Mouse (Mus musculus): ENCODE results near the gene Allc. TPM values are rescaled to one million over a fixed set of nuclear protein-coding genes. Genes with fewer than 3 reads are reported as not detected.
A peak's percentile ranks its signal among the peaks of the same experiment; 100 is the strongest.

Allc gene
- not detected in 2 replicates for polyA plus RNA-seq (2015; fragmentation: Nextera tagmentation; extraction: Ambion mirVana)

DNA sequence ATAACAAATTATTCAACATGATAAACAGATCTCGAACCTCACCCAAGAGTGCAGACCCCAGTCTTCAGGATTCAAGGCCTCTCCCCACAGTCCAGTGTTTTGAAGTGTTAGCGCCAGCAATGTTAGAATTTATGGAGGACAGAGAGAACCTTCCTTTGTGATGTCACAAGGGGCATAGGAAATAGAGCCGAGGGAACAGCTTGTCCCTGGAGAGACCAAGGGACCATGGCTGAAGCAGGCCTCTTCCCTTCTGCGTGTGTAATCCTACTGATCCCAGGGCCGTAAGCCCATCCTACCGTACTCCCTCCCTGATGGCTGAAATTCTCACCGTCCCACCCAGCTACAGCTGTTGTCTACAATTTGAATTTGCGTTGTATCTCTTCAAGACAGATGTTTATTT is at the start of gene Allc:
Gene Allc, minus strand, starts transcription at position 101 of the 400 bp plus-strand sequence.
- Histone ChIP-seq H3K4me2 (replicated peaks) (no peak within 1 kb of the TSS), H3K27me3 (replicated peaks) (no peaks in the 10 kb centered on the region), H3K4me3 (replicated peaks) (no peak within 1 kb of the TSS), H3K9ac (no peak within 1 kb of the TSS), H3K36me3 (no peaks in the 10 kb centered on the region), H3K9me3 (no peaks in the 10 kb centered on the region), H3K27ac (no peak within 1 kb of the TSS), H3K4me1 (replicated peaks) (no peaks in the 10 kb centered on the region)
- no peak for ATAC-seq
- 69% methylated on average over 8 of the region's 8 CpGs for WGBS

DNA sequence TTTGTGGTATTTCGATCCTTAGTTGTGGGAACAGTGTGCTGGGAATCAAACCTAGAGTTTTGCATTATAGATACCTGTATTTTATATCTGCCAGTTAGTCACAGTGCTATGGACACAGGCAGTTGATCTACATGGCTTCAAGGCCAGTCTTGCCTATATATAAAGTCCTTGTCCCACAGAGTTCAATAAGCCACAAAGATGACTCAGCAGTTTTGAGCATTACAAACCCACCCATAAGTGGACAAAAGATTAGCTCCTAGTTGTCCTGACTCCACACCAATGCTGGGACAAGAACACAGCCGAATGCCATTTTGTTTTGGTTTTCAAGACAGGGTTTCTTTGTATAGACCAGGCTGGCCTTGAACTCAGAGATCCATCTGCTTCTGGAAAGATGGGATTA is 46.1 kb upstream of the Allc start:
- Histone ChIP-seq H3K9me3 (no peaks in the 10 kb centered on the region), H3K27me3 (replicated peaks) (no peaks in the 10 kb centered on the region), H3K27ac (no peak overlapping the region), H3K36me3 (peaks cover 42% of the 10 kb centered on the region), H3K4me1 (replicated peaks) (peaks cover 9% of the 10 kb centered on the region), H3K9ac (no peak overlapping the region), H3K4me3 (replicated peaks) (no peak overlapping the region), H3K4me2 (replicated peaks) (no peak overlapping the region)
- WGBS: 93% methylated on average over 2 of the region's 2 CpGs
- ATAC-seq: no peak

DNA sequence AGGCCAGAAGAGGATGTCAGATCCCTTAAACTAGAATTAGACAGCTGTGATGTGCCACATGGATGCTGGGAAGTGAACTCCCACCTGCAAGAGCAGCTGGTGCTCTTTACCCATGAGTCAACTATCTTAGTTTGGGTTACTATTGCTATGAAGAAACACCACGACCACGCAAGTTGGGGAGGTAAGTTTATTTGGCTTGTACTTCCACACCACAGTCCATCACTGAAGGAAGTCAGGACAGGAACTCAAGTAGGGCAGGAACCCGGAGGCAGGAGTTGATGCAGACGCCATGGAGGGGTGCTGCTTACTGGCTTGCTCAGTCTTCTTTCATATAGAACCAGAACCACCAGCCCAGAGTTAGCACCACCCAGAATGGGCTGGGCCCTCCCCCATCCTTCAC is 44.8 kb upstream of the Allc start:
- Histone ChIP-seq H3K4me2 (replicated peaks) (no peak overlapping the region), H3K36me3 (peaks cover 28% of the 10 kb centered on the region), H3K27ac (no peak overlapping the region), H3K27me3 (replicated peaks) (no peaks in the 10 kb centered on the region), H3K9ac (no peak overlapping the region), H3K4me3 (replicated peaks) (no peak overlapping the region), H3K9me3 (no peaks in the 10 kb centered on the region), H3K4me1 (replicated peaks) (peaks cover 7% of the 10 kb centered on the region)
- no peak for ATAC-seq
- WGBS: 55% methylated on average over 4 of the region's 4 CpGs

DNA sequence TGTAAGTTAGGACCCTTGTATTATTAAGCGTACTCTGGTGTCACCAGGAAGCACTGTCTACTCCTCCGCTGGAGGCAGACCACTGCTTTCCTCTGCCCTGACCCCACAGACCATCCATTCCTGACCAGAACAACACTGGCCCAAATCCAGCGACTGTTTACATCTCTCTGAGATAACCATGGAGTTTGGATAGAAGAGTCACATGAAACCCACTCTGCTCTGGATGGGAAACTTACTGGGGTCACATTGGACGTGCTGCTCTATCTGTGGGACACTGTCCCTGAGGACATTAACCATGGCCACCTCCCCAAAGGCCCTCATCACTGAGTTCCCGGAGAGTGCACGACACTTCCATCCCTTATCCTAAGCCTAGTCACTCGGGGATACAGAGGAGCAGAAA is 43.1 kb upstream of the Allc start:
- H3K4me1 ChIP-seq (replicated peaks): peaks cover 15% of the 10 kb centered on the region
- no peak overlapping the region for H3K9ac ChIP-seq
- H3K36me3 ChIP-seq: peaks cover 13% of the 10 kb centered on the region
- H3K27me3 ChIP-seq (replicated peaks): no peaks in the 10 kb centered on the region
- no peak for ATAC-seq
- H3K9me3 ChIP-seq: no peaks in the 10 kb centered on the region
- WGBS: 73% methylated on average over 7 of the region's 7 CpGs
- H3K4me3 ChIP-seq (replicated peaks): no peak overlapping the region
- no peak overlapping the region for H3K4me2 ChIP-seq (replicated peaks)
- no peak overlapping the region for H3K27ac ChIP-seq

DNA sequence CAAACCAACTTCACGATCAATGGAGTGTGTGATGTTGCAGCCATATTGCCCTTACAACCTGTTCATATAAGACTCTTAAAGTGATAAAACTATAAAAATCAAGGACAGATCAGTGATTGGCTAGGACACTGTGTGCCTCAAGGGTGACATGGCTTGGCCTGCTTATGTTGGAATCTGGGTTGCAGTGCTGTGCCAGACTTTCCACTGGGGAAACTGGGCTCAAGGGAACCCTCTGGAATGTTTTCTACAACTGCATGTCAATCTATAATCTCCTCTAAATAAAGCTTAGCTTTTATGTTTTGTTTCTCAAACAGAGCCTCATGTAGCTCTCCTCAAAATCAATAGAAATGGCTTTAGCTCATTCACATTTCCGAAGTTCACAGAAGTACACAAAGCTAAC is 41.9 kb upstream of the Allc start:
- no peak overlapping the region for H3K9ac ChIP-seq
- H3K36me3 ChIP-seq: peaks cover 2% of the 10 kb centered on the region
- no peak overlapping the region for H3K27ac ChIP-seq
- no peaks in the 10 kb centered on the region for H3K9me3 ChIP-seq
- no peak for ATAC-seq
- no peaks in the 10 kb centered on the region for H3K27me3 ChIP-seq (replicated peaks)
- no peak overlapping the region for H3K4me3 ChIP-seq (replicated peaks)
- WGBS: 80% methylated on average over 2 of the region's 2 CpGs
- no peak overlapping the region for H3K4me2 ChIP-seq (replicated peaks)
- peaks cover 15% of the 10 kb centered on the region for H3K4me1 ChIP-seq (replicated peaks)

DNA sequence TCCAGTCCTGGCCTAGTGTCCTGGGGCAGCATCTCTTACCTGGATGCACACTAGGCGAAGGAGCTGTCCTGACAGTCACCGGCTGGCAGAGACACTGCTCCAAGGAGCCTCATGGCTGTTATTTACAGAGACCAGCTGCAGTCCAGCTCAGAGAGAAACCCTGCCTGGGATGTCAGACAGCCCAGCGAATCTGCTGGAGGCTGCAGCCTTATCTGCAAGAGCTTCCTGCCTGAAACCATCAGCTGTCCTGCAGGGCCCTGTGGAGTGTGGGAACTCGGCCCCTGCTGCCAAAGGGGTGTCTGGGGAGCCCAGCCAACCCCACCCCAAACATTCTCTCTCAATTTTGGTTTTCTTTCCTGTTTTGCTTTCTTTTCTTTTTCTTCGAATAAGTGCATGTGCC is 40.9 kb upstream of the Allc start, which contains the start of gene Colec11:
Gene Colec11, minus strand, starts transcription at position 183 of the 400 bp plus-strand sequence.
- Histone ChIP-seq H3K36me3 (no peaks in the 10 kb centered on the region), H3K27me3 (replicated peaks) (no peaks in the 10 kb centered on the region), H3K4me1 (replicated peaks) (peaks cover 15% of the 10 kb centered on the region), H3K4me3 (replicated peaks) (no peak within 1 kb of the TSS), H3K27ac (0 out of 2 replicates have a peak within 1 kb of the TSS, but pooled peaks have one; percentile 9), H3K4me2 (replicated peaks) (no peak within 1 kb of the TSS), H3K9me3 (no peaks in the 10 kb centered on the region), H3K9ac (no peak within 1 kb of the TSS)
- no peak for ATAC-seq
- 29% methylated on average over 5 of the region's 5 CpGs for WGBS

DNA sequence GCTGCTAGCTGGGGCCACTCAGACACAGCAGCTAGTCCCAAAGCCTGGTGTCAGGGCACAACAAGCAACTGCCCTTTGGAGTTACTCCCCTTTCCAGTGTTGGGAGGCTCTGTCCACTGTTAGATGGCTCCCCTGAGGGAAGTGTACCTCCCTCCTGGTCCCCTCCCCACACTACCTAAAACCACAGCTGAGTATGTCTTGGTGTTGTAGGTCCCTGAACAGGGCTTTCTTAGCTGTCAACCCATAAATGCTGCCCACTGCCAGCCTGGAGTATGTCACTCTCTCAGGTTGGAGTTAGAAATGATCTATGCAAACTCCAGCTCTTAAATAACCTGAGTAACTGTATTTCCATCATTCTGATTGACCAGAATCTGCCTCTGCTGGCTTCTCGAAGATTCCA is 40.3 kb upstream of the Allc start:
- H3K4me3 ChIP-seq (replicated peaks): no peak overlapping the region
- H3K4me2 ChIP-seq (replicated peaks): no peak overlapping the region
- H3K36me3 ChIP-seq: no peaks in the 10 kb centered on the region
- H3K9me3 ChIP-seq: no peaks in the 10 kb centered on the region
- H3K27ac ChIP-seq: no peak overlapping the region
- no peak overlapping the region for H3K9ac ChIP-seq
- ATAC-seq: no peak
- no peaks in the 10 kb centered on the region for H3K27me3 ChIP-seq (replicated peaks)
- 53% methylated on average over 1 of the region's 1 CpGs for WGBS
- H3K4me1 ChIP-seq (replicated peaks): peaks cover 15% of the 10 kb centered on the region

DNA sequence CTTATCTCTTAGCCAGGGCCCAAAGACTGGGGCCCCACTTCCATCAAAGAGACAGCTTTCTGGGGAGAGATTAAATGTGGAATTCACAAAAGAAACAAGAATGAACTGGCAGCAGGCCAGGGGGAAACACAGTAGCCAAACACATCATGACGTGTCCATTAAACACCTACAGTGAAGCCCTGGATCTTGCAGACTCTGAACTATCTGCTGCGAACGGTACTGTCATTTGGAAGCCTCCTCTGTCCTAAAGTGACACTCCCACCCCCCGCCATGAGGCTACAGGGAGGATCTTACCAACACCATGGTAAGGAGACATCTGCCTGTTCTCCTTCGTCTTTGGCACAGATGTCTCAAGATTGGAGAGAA is 39.8 kb upstream of the Allc start:
- peaks cover 15% of the 10 kb centered on the region for H3K4me1 ChIP-seq (replicated peaks)
- H3K4me3 ChIP-seq (replicated peaks): no peak overlapping the region
- no peak overlapping the region for H3K9ac ChIP-seq
- H3K27ac ChIP-seq: no peak overlapping the region
- 29% methylated on average over 5 of the region's 5 CpGs for WGBS
- H3K9me3 ChIP-seq: no peaks in the 10 kb centered on the region
- ATAC-seq: no peak
- H3K36me3 ChIP-seq: no peaks in the 10 kb centered on the region
- H3K27me3 ChIP-seq (replicated peaks): no peaks in the 10 kb centered on the region
- H3K4me2 ChIP-seq (replicated peaks): no peak overlapping the region

DNA sequence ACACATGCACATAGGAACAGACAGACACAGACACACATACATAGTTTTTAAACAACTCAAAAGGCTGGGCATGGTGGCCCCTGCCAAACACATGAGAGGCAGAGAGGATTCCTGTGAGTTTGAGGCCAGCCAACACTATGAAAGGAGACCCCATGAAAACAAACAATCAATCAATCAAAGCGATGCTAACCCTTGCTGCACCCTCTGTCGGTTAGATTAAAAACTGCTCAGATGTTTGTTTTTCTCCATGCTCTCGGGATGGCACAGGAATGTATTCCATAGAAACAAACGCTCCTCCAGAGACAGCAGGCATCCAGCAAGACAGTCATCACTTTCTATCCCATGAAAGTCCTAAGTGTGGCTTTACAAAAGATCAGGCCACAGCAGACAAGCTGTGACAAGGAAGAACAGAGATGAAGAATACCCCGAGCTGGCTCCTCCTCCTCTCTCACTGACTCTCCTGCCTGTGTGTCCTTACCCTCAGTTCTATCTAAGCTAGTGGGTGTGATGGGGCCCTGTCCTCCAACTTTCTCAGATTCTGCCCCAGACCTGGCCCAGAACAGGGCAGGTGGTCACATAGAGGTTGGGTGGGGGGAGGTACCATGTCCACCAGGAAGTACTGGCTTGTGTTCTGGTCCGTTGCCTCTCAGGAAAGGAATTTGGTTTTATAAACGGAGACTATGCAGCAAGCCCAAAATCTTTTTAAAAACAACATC is 39.3 kb upstream of the Allc start:
- no peak overlapping the region for H3K27ac ChIP-seq
- H3K27me3 ChIP-seq (replicated peaks): no peaks in the 10 kb centered on the region
- 9% methylated on average over 7 of the region's 7 CpGs for WGBS
- H3K4me1 ChIP-seq (replicated peaks): peaks cover 15% of the 10 kb centered on the region
- H3K9ac ChIP-seq: no peak overlapping the region
- no peaks in the 10 kb centered on the region for H3K9me3 ChIP-seq
- ATAC-seq: no peak
- no peak overlapping the region for H3K4me2 ChIP-seq (replicated peaks)
- H3K36me3 ChIP-seq: no peaks in the 10 kb centered on the region
- H3K4me3 ChIP-seq (replicated peaks): no peak overlapping the region

DNA sequence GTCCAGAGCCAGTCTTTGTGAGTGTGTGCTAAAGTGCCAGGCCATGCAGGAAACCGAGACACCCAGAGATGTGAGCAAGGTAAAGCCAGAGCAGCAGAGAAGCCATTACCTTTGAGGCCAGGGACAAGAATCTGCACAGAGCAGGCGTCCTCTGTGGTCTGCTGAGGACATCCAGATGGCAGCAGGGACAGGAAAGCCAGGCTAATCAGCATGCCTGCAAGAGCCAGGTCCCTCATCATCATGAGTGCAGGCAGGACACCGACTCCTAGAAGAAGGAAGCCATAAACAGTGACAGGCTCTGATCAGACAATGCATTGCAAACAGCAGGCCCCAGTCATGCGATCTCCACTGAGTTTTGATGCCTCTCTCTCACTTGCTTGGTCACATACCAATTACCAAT is 35.0 kb upstream of the Allc start:
- Histone ChIP-seq H3K4me1 (replicated peaks) (peaks cover 11% of the 10 kb centered on the region), H3K4me2 (replicated peaks) (no peak overlapping the region), H3K9me3 (no peaks in the 10 kb centered on the region), H3K36me3 (no peaks in the 10 kb centered on the region), H3K9ac (no peak overlapping the region), H3K27me3 (replicated peaks) (no peaks in the 10 kb centered on the region), H3K27ac (no peak overlapping the region), H3K4me3 (replicated peaks) (no peak overlapping the region)
- ATAC-seq: no peak
- 52% methylated on average over 4 of the region's 4 CpGs for WGBS

DNA sequence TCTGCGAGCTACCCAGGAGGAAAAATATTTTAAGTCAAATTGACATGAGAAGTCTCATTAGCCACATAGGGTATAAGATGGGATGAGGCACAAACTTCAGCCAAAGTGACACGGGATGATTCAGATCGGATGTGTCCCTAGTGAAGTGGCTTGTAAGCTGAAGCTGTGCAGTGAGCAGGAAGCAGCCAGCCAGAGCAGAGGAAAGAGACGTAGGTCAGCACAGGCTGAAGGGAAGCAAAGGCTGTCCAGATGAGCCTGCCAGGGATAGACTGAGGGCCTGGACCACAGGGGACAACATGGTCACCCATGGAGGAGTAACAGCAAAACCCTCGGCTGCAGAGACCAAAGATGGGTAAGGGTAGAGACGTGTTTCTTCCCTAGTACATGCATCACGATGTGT is 32.1 kb upstream of the Allc start:
- Histone ChIP-seq H3K4me1 (replicated peaks) (no peaks in the 10 kb centered on the region), H3K4me2 (replicated peaks) (no peak overlapping the region), H3K36me3 (no peaks in the 10 kb centered on the region), H3K9ac (no peak overlapping the region), H3K4me3 (replicated peaks) (no peak overlapping the region), H3K27ac (no peak overlapping the region), H3K9me3 (no peaks in the 10 kb centered on the region), H3K27me3 (replicated peaks) (no peaks in the 10 kb centered on the region)
- 67% methylated on average over 7 of the region's 7 CpGs for WGBS
- ATAC-seq: no peak

DNA sequence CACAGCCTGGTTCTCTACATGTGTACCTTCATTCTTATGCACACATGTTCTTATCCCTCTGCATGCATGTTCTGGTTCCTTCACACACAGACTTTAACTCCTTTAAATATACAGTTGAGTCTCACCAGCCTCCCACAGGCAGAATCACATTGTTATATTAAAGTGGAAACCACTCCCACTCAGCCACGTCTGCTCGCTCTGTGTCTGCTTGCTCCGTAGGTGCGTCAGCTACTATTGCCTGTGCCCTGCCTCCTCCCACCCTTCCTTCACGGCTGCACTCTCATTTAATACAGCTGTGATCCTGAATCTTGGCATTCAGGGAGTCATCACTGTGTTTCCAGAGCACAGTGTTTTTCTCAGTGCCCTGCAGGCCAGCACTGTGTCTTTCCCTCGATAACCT is 30.1 kb upstream of the Allc start:
- H3K27me3 ChIP-seq (replicated peaks): no peaks in the 10 kb centered on the region
- H3K9ac ChIP-seq: peak overlapping the region; percentile 13
- H3K27ac ChIP-seq: no peak overlapping the region
- WGBS: 43% methylated on average over 6 of the region's 6 CpGs
- no peak overlapping the region for H3K4me3 ChIP-seq (replicated peaks)
- no peaks in the 10 kb centered on the region for H3K4me1 ChIP-seq (replicated peaks)
- no peak overlapping the region for H3K4me2 ChIP-seq (replicated peaks)
- ATAC-seq: no peak
- H3K36me3 ChIP-seq: no peaks in the 10 kb centered on the region
- no peaks in the 10 kb centered on the region for H3K9me3 ChIP-seq

DNA sequence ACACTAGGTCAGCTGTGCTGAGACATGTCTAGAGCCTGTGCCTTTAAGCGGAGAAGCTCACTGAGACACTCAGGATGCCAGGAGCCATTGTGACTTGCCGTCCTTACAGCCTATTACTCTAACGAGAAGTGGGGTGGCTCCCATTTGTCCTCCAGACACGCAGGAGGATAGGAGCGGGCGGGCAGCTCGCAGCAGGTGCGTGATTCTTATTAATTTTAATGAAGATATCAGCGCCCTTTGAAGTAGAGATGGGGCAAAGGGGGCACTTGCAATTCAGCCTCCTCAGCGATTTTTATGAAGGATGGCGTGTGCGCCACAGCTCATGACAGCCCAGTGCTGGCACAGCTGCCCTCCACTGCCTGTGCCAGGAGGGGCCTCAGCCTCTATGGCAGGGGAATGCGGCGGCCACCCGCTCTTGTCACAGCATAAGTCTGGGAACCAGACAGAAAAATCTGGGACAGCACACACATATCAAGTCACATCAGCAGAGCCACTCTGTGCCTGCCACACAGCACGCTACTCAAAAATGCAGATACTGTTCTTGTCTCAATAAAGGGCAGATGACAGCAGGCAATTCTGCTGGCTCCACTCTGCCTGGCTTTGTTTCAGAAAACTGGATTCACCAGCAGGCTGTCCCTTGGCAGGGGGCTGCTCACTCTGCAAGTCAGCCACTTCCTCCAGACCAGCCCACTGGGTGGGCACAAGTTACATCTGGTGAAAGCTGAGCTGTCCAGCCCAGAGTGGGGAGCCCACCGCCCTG is 25.4 kb upstream of the Allc start:
- ATAC-seq: no peak
- Histone ChIP-seq H3K4me3 (replicated peaks) (no peak overlapping the region), H3K9me3 (no peaks in the 10 kb centered on the region), H3K4me2 (replicated peaks) (no peak overlapping the region), H3K27ac (no peak overlapping the region), H3K27me3 (replicated peaks) (no peaks in the 10 kb centered on the region), H3K36me3 (no peaks in the 10 kb centered on the region), H3K9ac (no peak overlapping the region), H3K4me1 (replicated peaks) (no peaks in the 10 kb centered on the region)
- WGBS: 65% methylated on average over 17 of the region's 17 CpGs

Data from intestine, embryonic 15.5 days (tissue).